ENCODE assay signal across 1 mouse cellular context in the genomic region with DNA sequence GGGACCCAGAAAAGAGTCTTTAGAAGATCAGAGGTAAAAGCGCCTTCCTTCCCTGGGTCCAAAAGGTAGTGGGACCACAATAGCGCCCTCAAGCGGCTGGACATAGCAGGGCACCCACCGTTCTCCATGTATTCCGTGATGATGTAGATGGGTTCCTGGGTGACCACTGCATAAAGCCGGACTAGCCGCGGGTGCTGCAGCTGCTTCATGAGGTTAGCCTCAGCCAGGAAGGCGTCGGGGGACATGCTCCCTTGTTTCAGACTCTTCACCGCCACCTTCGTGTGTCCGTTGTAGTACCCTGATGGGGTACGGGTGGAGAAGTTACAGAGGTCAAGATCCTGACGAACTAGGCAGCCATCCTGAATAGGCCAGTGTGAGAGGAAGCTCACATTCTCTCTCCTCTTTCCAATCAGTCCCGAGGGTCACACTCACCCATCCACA.
TF ChIP-seq lines count a peak whose summit lies in the region.

No protein-coding gene starts in this region.

TF ChIP-seq in MEL, 35 proteins besides CTCF, POLR2A, EP300 and RAD21:
- TF ChIP-seq SIN3A (IDR thresholded peaks at IDR 0.05; ENCODE audit: low read length), result no peak
- TF ChIP-seq KAT2A (conservative IDR thresholded peaks at IDR 0.05; ENCODE audit: low read depth, low read length), result no peak
- no peak for TF ChIP-seq MXI1 (IDR thresholded peaks at IDR 0.05; ENCODE audit: low read depth, low read length)
- TF ChIP-seq TCF12 (IDR thresholded peaks at IDR 0.05; ENCODE audit: low read depth, low read length), result no peak
- no peak for TF ChIP-seq TBP (IDR thresholded peaks at IDR 0.05; ENCODE audit: low read depth, low read length)
- no peak for TF ChIP-seq TAL1 (IDR thresholded peaks at IDR 0.05; ENCODE audit: low read length)
- TF ChIP-seq ELF1 (IDR thresholded peaks at IDR 0.05; ENCODE audit: low read depth, low read length), result no peak
- TF ChIP-seq USF1 (IDR thresholded peaks at IDR 0.05; ENCODE audit: low read depth, low read length), result no peak
- no peak for TF ChIP-seq MAX (IDR thresholded peaks at IDR 0.05; ENCODE audit: low read length)
- TF ChIP-seq ZNF384 (IDR thresholded peaks at IDR 0.05; ENCODE audit: low read depth, low read length), result 0 out of 2 replicates have a peak, but pooled peaks have one; percentile 23
- no peak for TF ChIP-seq JUND (IDR thresholded peaks at IDR 0.05; ENCODE audit: low read depth, low read length)
- peak; percentile 26; the same call in 1 of the 2 replicates for TF ChIP-seq HCFC1 (IDR thresholded peaks at IDR 0.05; ENCODE audit: low read depth, low read length)
- no peak for TF ChIP-seq MAFK (IDR thresholded peaks at IDR 0.05; ENCODE audit: borderline replicate concordance, low read depth, low read length)
- no peak for TF ChIP-seq ZC3H11A (IDR thresholded peaks at IDR 0.05; ENCODE audit: low read depth, low read length)
- TF ChIP-seq GABPA (IDR thresholded peaks at IDR 0.05; ENCODE audit: low read depth, low read length), result no peak
